Mouse (Mus musculus): ENCODE data around the gene Olfr135. TPM values are rescaled to one million over a fixed set of nuclear protein-coding genes. Genes with fewer than 3 reads are reported as not detected.

Olfr135 gene
- not detected in 2 replicates for polyA plus RNA-seq (2015; fragmentation: Nextera tagmentation; extraction: Ambion mirVana)

DNA sequence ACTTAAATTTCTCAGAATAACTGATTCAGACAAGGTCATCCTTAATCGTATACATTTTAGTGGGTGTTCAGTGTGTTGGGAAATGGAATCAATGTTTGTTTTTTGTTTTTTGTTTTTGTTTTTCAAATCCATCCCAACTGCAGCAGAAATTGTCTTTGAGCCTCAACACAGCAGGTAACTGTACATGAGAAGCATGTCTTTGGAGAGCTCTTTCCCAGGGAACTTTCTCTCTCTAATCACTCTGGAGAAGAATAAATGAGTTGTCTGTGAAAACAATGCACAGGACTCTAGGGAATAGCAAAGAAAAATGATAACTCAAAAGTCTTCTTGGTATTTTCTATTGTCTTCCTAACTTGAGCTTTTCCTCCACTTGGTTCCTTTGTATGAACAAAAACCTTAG, at the start of gene Olfr135:
Gene Olfr135 (plus strand): TSS at position 301 of the 400 bp plus-strand sequence.
- WGBS (ENCODE audit: insufficient replicate concordance): 73% methylated on average over 1 of the region's 1 CpGs
- no peaks in the 10 kb centered on the region for H3K36me3 ChIP-seq (replicated peaks; ENCODE audit: insufficient read depth, low read length)
- H3K27me3 ChIP-seq (ENCODE audit: insufficient read depth, low read length): no peaks in the 10 kb centered on the region
- DNase-seq: no peak
- H3K4me3 ChIP-seq (ENCODE audit: low read depth, low read length): no peak within 1 kb of the TSS
- no peak for TF ChIP-seq EP300 (IDR thresholded peaks at IDR 0.05; ENCODE audit: low read depth)
- no peak within 1 kb of the TSS for H3K4me2 ChIP-seq (ENCODE audit: low read depth, low read length)
- H3K27ac ChIP-seq (ENCODE audit: low read depth): no peak within 1 kb of the TSS
- no peak for ATAC-seq
- H3K9ac ChIP-seq (replicated peaks): no peak within 1 kb of the TSS
- H3K9me3 ChIP-seq (ENCODE audit: low read length): no peaks in the 10 kb centered on the region
- no peaks in the 10 kb centered on the region for H3K4me1 ChIP-seq (ENCODE audit: insufficient read depth)

DNA sequence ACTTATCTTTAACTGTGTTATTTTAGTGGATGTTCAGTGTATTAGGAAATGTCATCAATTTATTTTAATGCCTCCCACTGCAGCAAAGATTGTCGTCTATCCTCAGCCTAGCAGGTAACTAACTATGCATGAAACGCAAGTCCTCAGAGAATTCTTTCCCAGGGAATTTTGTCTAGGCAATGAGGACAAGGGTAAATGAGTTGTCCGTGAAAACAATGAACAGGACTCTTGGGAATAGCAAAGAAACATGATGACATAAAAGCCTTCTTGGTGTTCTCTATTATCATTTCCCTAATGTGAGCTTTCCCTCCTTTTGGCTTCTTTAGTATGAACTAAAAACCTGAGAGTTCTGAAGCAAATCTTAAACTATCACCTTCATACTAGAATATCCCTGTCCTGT, 33.0 kb upstream of the Olfr135 start, which contains the start of gene Olfr134:
Gene Olfr134 (plus strand): TSS at position 301 of the 400 bp plus-strand sequence.
- 59% methylated on average over 3 of the region's 3 CpGs for WGBS (ENCODE audit: insufficient replicate concordance)
- TF ChIP-seq EP300 (IDR thresholded peaks at IDR 0.05; ENCODE audit: low read depth) (no peak), CTCF (IDR thresholded peaks at IDR 0.05; ENCODE audit: low read depth) (no peak)

More for the DNA sequence above, 33.0 kb upstream of the Olfr135 start, which contains the start of gene Olfr134:
- Histone ChIP-seq H3K4me1 (ENCODE audit: insufficient read depth) (no peaks in the 10 kb centered on the region), H3K4me3 (ENCODE audit: low read depth, low read length) (no peak within 1 kb of the TSS), H3K36me3 (replicated peaks; ENCODE audit: insufficient read depth, low read length) (no peaks in the 10 kb centered on the region), H3K27me3 (ENCODE audit: insufficient read depth, low read length) (no peaks in the 10 kb centered on the region), H3K9ac (replicated peaks) (no peak within 1 kb of the TSS), H3K9me3 (ENCODE audit: low read length) (no peaks in the 10 kb centered on the region), H3K27ac (ENCODE audit: low read depth) (no peak within 1 kb of the TSS), H3K4me2 (ENCODE audit: low read depth, low read length) (no peak within 1 kb of the TSS)
- no peak for ATAC-seq
- no peak for DNase-seq

Other genes starting within 250 kb of the Olfr135 start
- not detected in 2 replicates for gene Olfr129, start 144.3 kb upstream of the Olfr135 start, polyA plus RNA-seq (2015; fragmentation: Nextera tagmentation; extraction: Ambion mirVana)
- gene Olfr130, start 140.4 kb upstream of the Olfr135 start, polyA plus RNA-seq (2015; fragmentation: Nextera tagmentation; extraction: Ambion mirVana): not detected in 2 replicates
- gene Olfr131, start 115.6 kb upstream of the Olfr135 start, polyA plus RNA-seq (2015; fragmentation: Nextera tagmentation; extraction: Ambion mirVana): not detected in 2 replicates
- not detected in 2 replicates for gene Olfr132, start 69.8 kb upstream of the Olfr135 start, polyA plus RNA-seq (2015; fragmentation: Nextera tagmentation; extraction: Ambion mirVana)
- gene Olfr133, start 59.1 kb upstream of the Olfr135 start, polyA plus RNA-seq (2015; fragmentation: Nextera tagmentation; extraction: Ambion mirVana): not detected in 2 replicates
- not detected in 2 replicates for gene Olfr134, start 32.9 kb upstream of the Olfr135 start, polyA plus RNA-seq (2015; fragmentation: Nextera tagmentation; extraction: Ambion mirVana)
- not detected in 2 replicates for gene Olfr138, start 56.7 kb downstream of the Olfr135 start, polyA plus RNA-seq (2015; fragmentation: Nextera tagmentation; extraction: Ambion mirVana)
- gene Olfr137, start 103.2 kb downstream of the Olfr135 start, polyA plus RNA-seq (2015; fragmentation: Nextera tagmentation; extraction: Ambion mirVana): not detected in 2 replicates
- not detected in 2 replicates for gene Olfr136, start 125.5 kb downstream of the Olfr135 start, polyA plus RNA-seq (2015; fragmentation: Nextera tagmentation; extraction: Ambion mirVana)
- not detected in 2 replicates for gene Esp36, start 215.8 kb downstream of the Olfr135 start, polyA plus RNA-seq (2015; fragmentation: Nextera tagmentation; extraction: Ambion mirVana)